Mouse (Mus musculus) brain, embryonic 14.5 days (tissue): ENCODE data around the gene Ctsm. TPM values are rescaled to one million over a fixed set of nuclear protein-coding genes. Genes with fewer than 3 reads are reported as not detected.
"Not testable (repeated sequence)": the region's sequence is repeated elsewhere in the genome, so short reads cannot be mapped to it uniquely, and the experiment has no call there.

Experiments
- DNase-seq: peaks from one replicate; pipeline ENCODE4 v3.0.0-alpha.2; 2011; ENCODE audit warnings: low read depth
- CTCF ChIP-seq: fragments of 200-500 bp; IDR thresholded peaks from 2 replicates; pipeline ENCODE4 v1.5.1; 2012; ENCODE audit warnings: inconsistent platforms, mild to moderate bottlenecking, moderate library complexity, borderline replicate concordance; ENCODE audit not compliant: insufficient read depth, insufficient read length; ENCODE audit errors: extremely low read depth
- POLR2A ChIP-seq: fragments of 200-500 bp; IDR thresholded peaks from 2 replicates; pipeline ENCODE4 v1.6.1; 2012; ENCODE audit warnings: mild to moderate bottlenecking, inconsistent platforms, borderline replicate concordance; ENCODE audit not compliant: poor library complexity, insufficient read depth, insufficient read length, severe bottlenecking; ENCODE audit errors: extremely low read depth
- polyA plus RNA-seq: library from polyadenylated mRNA; depleted of rRNA; stranded (reverse); fragments of >200 nt; gene quantifications from 2 replicates; pipeline ENCODE4 v1.2.3, GENCODE M21; 2012; rRNA removed

Ctsm gene
- polyA plus RNA-seq = 0.07 TPM in 1 of 2 replicates, not detected in the other

GRCm38 (mm10) chr13:61541631-61542030 lies at the start of gene Ctsm:
Gene Ctsm (minus strand): TSS chr13:61541839.
- no peak for TF ChIP-seq POLR2A
- no peak for TF ChIP-seq CTCF
- DNase-seq = no peak

DNA sequence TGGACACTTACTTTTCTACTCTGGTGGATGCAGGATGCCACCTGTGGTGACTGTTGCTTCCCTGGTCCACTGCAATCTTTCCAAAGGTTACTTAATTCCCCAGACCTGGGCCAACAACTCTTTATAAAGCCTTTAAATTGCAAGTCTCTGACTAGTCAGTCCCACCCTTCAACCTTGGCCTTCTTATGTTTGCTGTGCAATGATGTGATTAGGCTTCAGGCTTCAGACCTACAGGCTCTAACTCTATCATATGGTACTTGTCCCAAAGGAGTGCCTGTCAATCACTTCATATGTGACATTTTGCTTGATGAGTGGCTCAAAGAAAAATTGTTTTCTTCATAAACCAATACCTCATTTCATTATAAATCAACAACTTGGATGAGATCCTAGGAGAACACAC lies 28.4 kb upstream of the Ctsm start, which contains the start of gene Cts3:
Gene Cts3 (minus strand): TSS at position 101 of the 400 bp plus-strand sequence.
- TF ChIP-seq CTCF (no peak), POLR2A (no peak)
- DNase-seq = no peak

GRCm38 (mm10) chr13:61568074-61568473 lies 26.4 kb upstream of the Ctsm start, which contains the start of gene Gm49352:
Gene Gm49352 (minus strand): TSS chr13:61568174.
- not testable (repeated sequence) for DNase-seq

Other genes starting within 250 kb of the Ctsm start
- not detected in 2 replicates for gene Cts7, start 183.6 kb downstream of the Ctsm start, polyA plus RNA-seq
- not detected in 2 replicates for gene Gm49352, start 26.3 kb upstream of the Ctsm start, polyA plus RNA-seq
- 0.06 TPM in 1 of 2 replicates, not detected in the other for gene Cts3, start 28.3 kb upstream of the Ctsm start, polyA plus RNA-seq